In the genomic region with DNA sequence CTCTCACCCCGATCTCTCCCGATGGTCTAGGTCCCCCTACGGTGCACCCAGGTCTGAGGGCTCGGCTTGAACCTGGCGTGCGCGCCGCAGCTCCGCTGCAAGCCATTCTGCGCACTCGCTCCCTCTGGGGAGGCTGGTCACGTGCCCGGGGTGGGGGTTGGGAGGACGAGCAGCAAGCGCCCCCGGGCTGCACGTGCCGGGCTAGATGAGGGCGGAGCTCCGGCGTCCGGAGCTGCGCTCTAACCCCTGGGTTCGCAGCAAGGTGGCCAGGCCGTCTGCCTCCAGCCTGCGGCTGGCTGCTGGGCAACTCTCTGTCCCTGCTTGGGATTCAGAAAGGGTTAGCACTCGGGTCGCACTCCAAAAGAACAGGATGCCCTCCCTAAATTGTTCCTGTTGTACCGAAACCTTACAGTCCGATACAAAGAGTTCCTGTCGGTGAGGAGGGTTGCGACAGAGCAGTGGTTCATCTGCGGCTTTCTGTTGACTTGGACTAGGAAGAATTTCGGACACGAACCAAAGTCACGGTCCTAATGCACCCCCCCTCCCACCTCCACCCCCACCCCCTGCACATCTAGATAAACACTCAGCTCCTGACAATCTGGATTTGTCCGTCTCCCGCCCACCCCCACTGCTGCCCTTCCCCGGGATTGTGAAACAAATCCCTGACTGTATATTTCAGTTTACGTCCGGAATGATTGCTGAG, we compare ENCODE assay signal across 8 mouse cellular contexts. TPM values are rescaled to one million over a fixed set of nuclear protein-coding genes. Genes with fewer than 3 reads are reported as not detected.
A peak's percentile ranks its signal among the peaks of the same experiment; 100 is the strongest.
DNase-seq lines count a peak whose midpoint lies in the region; ATAC-seq and TF ChIP-seq lines count a peak whose summit lies in the region.

No protein-coding gene starts in this region.

- peak; percentile 100 for DNase-seq in B cell, adult 2 months
- DNase-seq in brain, adult 2 months (ENCODE audit: low read depth, low spot score): peak; percentile 95
- peak; percentile 92 for DNase-seq in kidney, postnatal 0 days (ENCODE audit: low spot score)
- peak; percentile 100 for DNase-seq in liver, embryonic 11.5 days (ENCODE audit: low spot score)
- DNase-seq in naive thymus-derived CD4-positive, alpha-beta T cell, adult 2 months (ENCODE audit: low read depth): peak; percentile 95

- H3K9ac ChIP-seq in heart, embryonic 12.5 days: peak overlapping the region; percentile 78
- peak overlapping the region; percentile 63 for H3K9ac ChIP-seq in kidney, postnatal 0 days (ENCODE audit: low read depth, low read length)
- H3K9ac ChIP-seq in liver, embryonic 11.5 days (ENCODE audit: low read depth, low read length): peak overlapping the region; percentile 85
- peak overlapping the region; percentile 14 for H3K9ac ChIP-seq in stomach, embryonic 14.5 days (replicated peaks; ENCODE audit: low read depth, low read length)

- peak overlapping the region; percentile 60 for H3K4me3 ChIP-seq in heart, embryonic 12.5 days
- H3K4me3 ChIP-seq in kidney, postnatal 0 days (replicated peaks; ENCODE audit: low read depth, low read length): peak overlapping the region; percentile 54
- H3K4me3 ChIP-seq in liver, embryonic 11.5 days (ENCODE audit: low read depth, low read length): peak overlapping the region; percentile 64
- peak overlapping the region; percentile 50 for H3K4me3 ChIP-seq in stomach, embryonic 14.5 days (ENCODE audit: low read depth, low read length)

- ATAC-seq in erythroblast, adult 5-6 weeks (replicated peaks; ENCODE audit: low FRiP score, poor library complexity, severe bottlenecking): peak; percentile 83
- peak; percentile 96 for ATAC-seq in heart, embryonic 12.5 days (ENCODE audit: insufficient number of reproducible peaks, low FRiP score)
- ATAC-seq in kidney, postnatal 0 days (replicated peaks; ENCODE audit: low FRiP score, low read depth): peak; percentile 91
- peak; percentile 94 for ATAC-seq in liver, embryonic 11.5 days (replicated peaks; ENCODE audit: low FRiP score)
- ATAC-seq in stomach, embryonic 14.5 days (ENCODE audit: insufficient number of reproducible peaks, insufficient read depth, low FRiP score, low read depth): peak; percentile 92

- peak; percentile 23; the same call in 1 of the 2 replicates for TF ChIP-seq CTCF in kidney, postnatal 0 days (IDR thresholded peaks at IDR 0.05; ENCODE audit: low read depth)

- peak overlapping the region; percentile 97 for H3K27ac ChIP-seq in heart, embryonic 12.5 days (ENCODE audit: poor library complexity, severe bottlenecking)
- peak overlapping the region; percentile 91 for H3K27ac ChIP-seq in kidney, postnatal 0 days
- peak overlapping the region; percentile 96 for H3K27ac ChIP-seq in liver, embryonic 11.5 days (ENCODE audit: low read depth, low read length)
- H3K27ac ChIP-seq in stomach, embryonic 14.5 days (ENCODE audit: low read length): peak overlapping the region; percentile 94

- peak overlapping the region; percentile 81 for H3K4me2 ChIP-seq in heart, embryonic 12.5 days
- H3K4me2 ChIP-seq in kidney, postnatal 0 days (ENCODE audit: low read length): peak overlapping the region; percentile 96
- H3K4me2 ChIP-seq in liver, embryonic 11.5 days: peak overlapping the region; percentile 95
- peak overlapping the region; percentile 91 for H3K4me2 ChIP-seq in stomach, embryonic 14.5 days (replicated peaks; ENCODE audit: low read depth, low read length)

- H3K4me1 ChIP-seq in heart, embryonic 12.5 days (replicated peaks): peaks cover 10% of the 10 kb centered on the region; the same call in 1 of the 2 replicates
- no peaks in the 10 kb centered on the region for H3K4me1 ChIP-seq in kidney, postnatal 0 days (replicated peaks; ENCODE audit: insufficient read depth, low read length)
- peaks cover 4% of the 10 kb centered on the region for H3K4me1 ChIP-seq in liver, embryonic 11.5 days (replicated peaks; ENCODE audit: control insufficient read depth, insufficient read depth, low read length)
- no peaks in the 10 kb centered on the region; the same call in 1 of the 2 replicates for H3K4me1 ChIP-seq in stomach, embryonic 14.5 days (ENCODE audit: control insufficient read depth, insufficient read depth, low read length)

- no peaks in the 10 kb centered on the region for H3K36me3 ChIP-seq in heart, embryonic 12.5 days
- H3K36me3 ChIP-seq in kidney, postnatal 0 days (ENCODE audit: insufficient read depth, low read length): no peaks in the 10 kb centered on the region
- H3K36me3 ChIP-seq in liver, embryonic 11.5 days (ENCODE audit: control insufficient read depth, insufficient read depth, low read length): no peaks in the 10 kb centered on the region
- H3K36me3 ChIP-seq in stomach, embryonic 14.5 days (ENCODE audit: control insufficient read depth, insufficient read depth, low read length): no peaks in the 10 kb centered on the region

- WGBS in heart, embryonic 12.5 days: under 1% methylated on average over 41 of the region's 41 CpGs
- under 1% methylated on average over 41 of the region's 41 CpGs for WGBS in kidney, postnatal 0 days
- WGBS in liver, embryonic 11.5 days: under 1% methylated on average over 41 of the region's 41 CpGs
- WGBS in stomach, embryonic 14.5 days: under 1% methylated on average over 41 of the region's 41 CpGs

- H3K27me3 ChIP-seq in heart, embryonic 12.5 days (replicated peaks): no peaks in the 10 kb centered on the region; the same call in 1 of the 2 replicates
- no peaks in the 10 kb centered on the region for H3K27me3 ChIP-seq in kidney, postnatal 0 days (ENCODE audit: insufficient read depth, low read length)
- H3K27me3 ChIP-seq in liver, embryonic 11.5 days (replicated peaks; ENCODE audit: control insufficient read depth, insufficient read depth, low read length): no peaks in the 10 kb centered on the region
- no peaks in the 10 kb centered on the region for H3K27me3 ChIP-seq in stomach, embryonic 14.5 days (ENCODE audit: control insufficient read depth, insufficient read depth, low read length)

- no peaks in the 10 kb centered on the region for H3K9me3 ChIP-seq in heart, embryonic 12.5 days (replicated peaks)
- H3K9me3 ChIP-seq in kidney, postnatal 0 days (replicated peaks; ENCODE audit: low read length): no peaks in the 10 kb centered on the region
- H3K9me3 ChIP-seq in liver, embryonic 11.5 days (ENCODE audit: control insufficient read depth, low read length): no peaks in the 10 kb centered on the region
- H3K9me3 ChIP-seq in stomach, embryonic 14.5 days (ENCODE audit: control insufficient read depth, low read depth, low read length): no peaks in the 10 kb centered on the region

RNA-seq across cellular contexts. Expression of a gene that starts 57.2 kb away (rescaled TPM):
- 52.7 and 66.1 TPM in 2 replicates for total RNA-seq in erythroblast, adult 5-6 weeks (2015; ENCODE audit: low replicate concordance)
- total RNA-seq in erythroblast, adult 5-6 weeks (2017; ENCODE audit: low replicate concordance): 38.1 and 39.2 TPM in 2 replicates
- 383 and 424 TPM in 2 replicates for polyA plus RNA-seq in heart, embryonic 12.5 days (2016; fragmentation: Nextera tagmentation; extraction: Ambion mirVana)
- polyA plus RNA-seq in kidney, postnatal 0 days (2015; fragmentation: Nextera tagmentation; extraction: Ambion mirVana): 517 and 563 TPM in 2 replicates
- 505 and 532 TPM in 2 replicates for polyA plus RNA-seq in liver, embryonic 11.5 days (2014; fragmentation: Nextera tagmentation; extraction: Ambion mirVana)
- 523 and 527 TPM in 2 replicates for polyA plus RNA-seq in stomach, embryonic 14.5 days (2014; fragmentation: Nextera tagmentation; extraction: Ambion mirVana)

Comparison
In these comparisons a context has a peak if more than half of its experiments do, and no peak if none do; other contexts are left out.
1. Peak in every context shown above with its lines: DNase-seq, ATAC-seq, H3K4me3 ChIP-seq and H3K27ac ChIP-seq.
2. H3K9ac ChIP-seq: peak in every context shown above with its lines; median percentile 85 in liver, embryonic 11.5 days; 78 in heart, embryonic 12.5 days; 63 in kidney, postnatal 0 days; 14 in stomach, embryonic 14.5 days.